Mouse (Mus musculus) ovary, postnatal 36 days (tissue): ENCODE measurements around the gene Gm10037.
"Not testable (repeated sequence)": the region's sequence is repeated elsewhere in the genome, so short reads cannot be mapped to it uniquely, and the experiment has no call there.

Source experiments
- DNase-seq: peaks from one replicate; pipeline ENCODE4 v3.0.0; 2022; ENCODE audit warnings: low spot score, mixed read lengths

The Gm10037 gene

GRCm38 (mm10) chr13:67876049-67876698, 45.3 kb downstream of the Gm10037 start:
- DNase-seq: not testable (repeated sequence)

GRCm38 (mm10) chr13:67876699-67877254, 45.9 kb downstream of the Gm10037 start:
- DNase-seq: no peak

- DNase-seq: no peak
Observed at GRCm38 (mm10) chr13:67883966-67884365, 53.1 kb downstream of the Gm10037 start.
